Mouse (Mus musculus): Measurements from ENCODE around the gene Olfr819.
"Not testable (repeated sequence)": the region's sequence is repeated elsewhere in the genome, so short reads cannot be mapped to it uniquely, and the experiment has no call there.

- not testable (repeated sequence) for TF ChIP-seq CHD2 (IDR thresholded peaks at IDR 0.05; ENCODE audit: low read depth, low read length); MAFK (IDR thresholded peaks at IDR 0.05; ENCODE audit: insufficient read depth, low read depth, low read length); ZNF384 (IDR thresholded peaks at IDR 0.05; ENCODE audit: low read depth, low read length)
Measured at GRCm38 (mm10) chr10:130005366-130005765, 38.3 kb upstream of the Olfr819 start.
